Mouse (Mus musculus) gastrocnemius, postnatal 14 days (tissue): ENCODE measurements around the gene Wipf2. TPM values are rescaled to one million over a fixed set of nuclear protein-coding genes. Genes with fewer than 3 reads are reported as not detected.
"Not testable (repeated sequence)": the region's sequence is repeated elsewhere in the genome, so short reads cannot be mapped to it uniquely, and the experiment has no call there.

ENCODE experiments used
- DNase-seq: peaks from one replicate; pipeline ENCODE4 v3.0.0; 2021; ENCODE audit warnings: mixed read lengths
- intact Hi-C: fragments of 180-260 bp; cut with DNase I; formaldehyde crosslinking; loops from one replicate; pipeline ENCODE4 v1.15.1; 2025; ENCODE audit warnings: low total_unique reads
- long read RNA-seq, 2 experiments: library from polyadenylated mRNA; stranded (forward); transcript quantifications; one replicate each; pipeline ENCODE4 v2.0.0; 2021
- total RNA-seq, 2 experiments: library from RNA; stranded (reverse); gene quantifications; 2 replicates each; pipeline ENCODE4 v1.2.3; 2021

The Wipf2 gene
- 1 to 10 TPM; 4.4 to 4.6 TPM for total RNA-seq
- long read RNA-seq, experiment 1, partial matches to known transcripts: 0 of 1 reads
- long read RNA-seq, experiment 1, other reads (novel, unspliced or antisense): 1 of 1 reads
- long read RNA-seq, experiment 2: 0 reads

DNA sequence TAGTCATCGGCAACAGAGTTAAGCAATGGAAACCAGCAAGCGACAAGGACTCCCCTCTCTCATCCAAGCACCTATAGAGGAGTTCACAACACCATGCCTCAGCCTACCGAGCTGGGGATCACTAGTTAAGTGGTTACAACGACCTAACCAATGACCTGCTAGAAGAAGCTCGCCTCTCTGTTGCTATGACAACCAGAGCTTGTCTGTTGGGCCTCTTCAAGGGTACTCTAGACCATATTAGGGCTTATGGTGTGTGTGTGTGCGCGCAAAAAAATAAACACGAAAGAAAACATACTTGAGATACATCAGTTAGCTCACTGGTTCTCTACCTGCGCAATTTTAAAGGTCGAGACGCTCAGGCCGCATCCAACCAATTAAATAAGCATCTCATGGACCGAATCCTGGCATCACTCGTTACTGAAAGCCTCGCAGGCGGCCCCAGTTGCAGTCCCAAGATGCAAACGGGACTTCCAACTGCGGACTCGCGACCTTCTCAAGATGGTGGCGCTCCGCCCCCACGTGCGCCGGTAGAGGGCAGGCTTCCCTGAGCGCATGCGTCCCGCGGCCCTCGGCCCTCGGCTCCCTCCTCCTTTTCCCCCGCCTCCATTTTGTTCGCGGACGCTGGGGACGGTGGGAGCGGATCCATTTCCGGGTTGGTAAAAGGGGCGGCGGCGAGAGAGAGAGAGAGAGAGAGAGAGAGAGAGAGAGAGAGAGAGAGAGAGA lies at the start of gene Wipf2:
Wipf2 (plus strand) TSS at position 611 of the 723 bp plus-strand sequence.
- DNase-seq: peak; percentile 97
- intact Hi-C loops: no loop called here

DNA sequence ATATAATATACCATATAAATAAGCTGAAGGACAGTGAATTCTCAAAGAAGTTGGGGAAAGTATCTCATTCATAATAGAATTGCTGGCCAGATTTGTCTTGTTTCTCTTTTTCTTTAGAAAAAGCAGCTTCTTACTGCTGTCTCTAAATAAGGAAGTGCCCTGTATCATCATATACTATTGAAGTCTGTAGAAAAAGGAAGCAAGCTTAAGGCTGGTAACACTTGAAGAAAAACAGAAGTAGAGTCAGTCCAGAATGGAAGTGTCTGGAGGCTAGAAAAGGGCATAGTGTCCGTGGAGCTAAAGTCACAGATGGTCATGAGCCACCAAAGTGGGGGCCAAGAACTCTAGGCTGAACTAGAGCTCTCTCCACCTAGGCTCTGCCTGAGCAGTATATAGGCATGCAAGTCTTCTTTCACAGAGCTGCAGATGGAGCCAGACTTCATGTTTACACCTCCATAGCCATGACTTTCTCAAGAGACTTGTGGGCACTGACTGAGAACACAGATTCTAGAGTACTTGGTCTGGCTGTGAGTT lies 46.7 kb upstream of the Wipf2 start:
- intact Hi-C loops: no loop called here
- no peak for DNase-seq

DNA sequence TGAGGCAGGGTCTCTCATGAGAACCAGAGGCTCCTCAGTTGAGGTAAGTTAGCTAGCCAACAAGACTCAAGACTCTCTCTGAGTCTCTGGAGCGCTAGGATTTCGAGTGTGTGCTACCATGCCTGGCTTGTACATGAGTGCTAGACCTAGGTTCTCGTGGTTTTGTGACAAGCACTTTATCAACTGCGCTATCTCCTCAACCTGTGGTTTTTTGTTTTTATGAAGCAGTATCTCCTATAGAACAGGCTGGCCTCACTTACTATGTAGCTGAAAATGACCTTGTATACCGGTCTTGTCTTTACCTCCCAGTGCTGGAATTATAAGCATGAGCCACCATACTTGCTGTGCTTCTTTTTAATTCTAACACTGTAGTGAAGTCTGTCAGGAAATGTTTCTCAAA lies 42.5 kb upstream of the Wipf2 start:
- no peak for DNase-seq
- intact Hi-C loops: no loop called here

DNA sequence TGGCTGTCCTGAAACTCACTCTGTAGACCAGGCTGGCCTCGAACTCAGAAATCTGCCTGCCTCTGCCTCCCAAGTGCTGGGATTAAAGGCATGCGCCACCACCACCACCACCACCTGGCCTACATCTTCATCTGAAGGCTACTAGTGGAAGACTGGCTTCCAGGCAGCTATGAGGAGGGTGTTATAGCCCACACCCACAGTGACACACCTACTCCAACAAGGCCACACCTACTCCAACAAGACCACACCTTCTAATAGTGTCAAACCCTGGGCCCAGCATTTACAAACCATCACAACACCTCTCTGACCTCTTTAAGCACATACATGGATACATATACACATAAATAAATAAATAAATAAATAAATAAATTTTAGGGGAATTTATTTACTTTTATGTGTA lies 37.4 kb upstream of the Wipf2 start:
- intact Hi-C loops: loop anchor here (5.0 kb wide), 1 partner anchor 124 kb away; the partner anchor contains the start of gene Csf3
- DNase-seq: not testable (repeated sequence)

DNA sequence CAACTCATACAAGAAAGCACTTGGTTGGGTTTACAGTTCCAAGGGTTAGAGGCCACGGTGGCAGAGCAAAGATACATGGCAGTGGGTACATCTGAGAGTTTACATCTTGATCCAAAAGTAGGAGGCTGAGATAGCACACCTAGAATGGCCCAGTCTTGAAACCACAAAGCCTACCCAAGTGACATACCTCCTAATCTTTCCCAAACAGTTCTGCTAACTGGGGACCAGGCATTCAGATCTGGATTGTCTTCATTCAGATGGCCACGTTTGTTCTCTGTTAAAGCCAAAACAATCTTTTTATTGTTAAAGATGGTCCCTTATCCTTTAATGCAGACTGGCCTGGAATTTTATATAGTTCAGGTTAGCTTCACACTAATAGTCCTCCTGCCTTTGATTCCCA lies 35.6 kb upstream of the Wipf2 start:
- intact Hi-C loops: loop anchor here (5.0 kb wide), 1 partner anchor 126 kb away; the partner anchor contains the start of gene Csf3
- DNase-seq: no peak

DNA sequence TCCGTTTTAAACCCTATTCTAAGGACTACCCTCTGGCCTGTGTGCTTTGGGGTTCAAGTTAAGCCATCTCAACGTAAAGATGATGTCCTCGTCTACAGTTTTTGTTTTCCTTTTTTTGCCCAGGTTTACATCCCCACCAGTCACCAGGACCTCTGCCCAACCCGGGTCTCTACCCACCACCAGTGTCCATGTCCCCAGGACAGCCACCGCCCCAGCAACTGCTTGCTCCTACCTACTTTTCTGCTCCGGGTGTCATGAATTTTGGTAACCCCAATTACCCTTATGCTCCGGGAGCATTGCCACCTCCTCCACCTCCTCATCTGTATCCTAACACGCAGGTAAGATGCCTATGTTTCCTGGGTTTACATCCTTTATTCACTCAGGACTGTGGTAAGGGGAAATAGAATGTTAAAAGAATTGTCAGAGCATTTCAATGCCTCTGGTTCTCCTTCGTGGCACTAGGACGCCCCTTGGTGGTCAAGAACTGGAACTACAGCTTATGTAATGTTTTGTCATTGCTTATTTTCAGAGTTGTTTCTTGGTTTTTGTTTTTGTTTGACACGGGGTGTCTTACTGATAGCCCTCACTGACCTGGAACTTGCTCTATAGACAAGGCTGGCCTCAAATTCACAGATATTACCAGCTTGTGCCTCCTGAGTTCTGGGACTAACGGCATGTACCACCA lies 34.2 kb upstream of the Wipf2 start:
- intact Hi-C loops: loop anchor here (5.0 kb wide), 1 partner anchor 127 kb away; the partner anchor contains the start of gene Csf3
- DNase-seq: no peak

DNA sequence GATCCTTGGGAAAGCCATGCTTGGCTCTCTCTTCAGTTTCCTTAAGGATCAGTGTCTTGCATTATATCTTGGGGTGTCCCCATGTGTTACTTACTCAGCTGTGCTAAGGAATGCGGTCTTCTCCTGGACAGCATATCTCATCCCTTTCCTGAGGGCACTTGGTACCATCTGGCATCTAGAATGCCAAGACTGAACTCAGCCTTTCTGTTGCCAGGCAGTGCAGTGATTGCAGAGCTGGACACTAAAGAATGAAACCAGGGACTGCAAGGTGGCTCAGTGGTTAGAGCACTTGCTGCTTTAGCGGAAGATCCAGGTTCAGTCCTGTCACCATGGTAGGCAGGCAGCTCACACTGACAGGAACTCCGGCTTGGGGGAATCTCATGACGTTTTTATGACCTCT lies 33.6 kb upstream of the Wipf2 start:
- intact Hi-C loops: loop anchor here (5.0 kb wide), 1 partner anchor 128 kb away; the partner anchor contains the start of gene Csf3
- DNase-seq: no peak

DNA sequence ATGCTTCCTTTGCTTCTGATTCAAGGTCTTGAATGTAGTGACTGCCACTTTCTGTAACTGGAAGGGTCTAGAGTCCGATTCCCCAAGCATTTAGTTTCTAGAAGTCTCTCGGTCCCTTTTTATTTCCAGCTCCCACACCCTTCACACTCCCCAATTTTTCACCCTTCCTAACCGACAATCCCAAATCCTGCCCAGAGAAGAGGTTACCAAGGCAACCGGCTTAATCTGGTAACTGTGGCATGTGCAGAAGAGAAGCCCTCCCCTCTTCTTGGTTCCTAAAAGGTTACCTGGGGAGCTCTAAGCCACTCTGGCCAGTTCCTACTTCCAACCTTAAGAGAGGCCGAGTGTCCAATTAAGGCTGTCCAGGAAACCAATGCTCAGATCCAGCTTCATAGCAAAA lies 28.1 kb upstream of the Wipf2 start:
- no peak for DNase-seq
- intact Hi-C loops: no loop called here

DNA sequence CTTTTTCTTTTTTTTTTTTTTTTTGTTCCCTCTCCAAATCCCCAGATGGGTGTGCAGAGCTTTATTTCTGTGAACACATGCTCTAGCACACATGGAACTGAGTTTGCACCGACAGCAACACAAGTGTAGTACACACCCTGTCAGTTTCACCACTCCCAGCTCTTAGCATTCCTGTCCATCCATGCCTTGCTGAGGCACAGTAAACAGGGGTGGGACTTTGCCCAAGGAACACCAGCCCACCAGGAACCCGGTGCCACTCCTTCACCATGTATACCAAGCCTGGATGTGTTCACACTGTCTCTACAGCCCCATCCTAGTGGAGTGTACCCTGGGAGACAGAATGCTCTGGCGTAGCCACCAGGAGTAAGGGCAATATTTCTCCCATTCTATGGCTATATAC lies 27.7 kb upstream of the Wipf2 start:
- intact Hi-C loops: no loop called here
- DNase-seq: no peak

DNA sequence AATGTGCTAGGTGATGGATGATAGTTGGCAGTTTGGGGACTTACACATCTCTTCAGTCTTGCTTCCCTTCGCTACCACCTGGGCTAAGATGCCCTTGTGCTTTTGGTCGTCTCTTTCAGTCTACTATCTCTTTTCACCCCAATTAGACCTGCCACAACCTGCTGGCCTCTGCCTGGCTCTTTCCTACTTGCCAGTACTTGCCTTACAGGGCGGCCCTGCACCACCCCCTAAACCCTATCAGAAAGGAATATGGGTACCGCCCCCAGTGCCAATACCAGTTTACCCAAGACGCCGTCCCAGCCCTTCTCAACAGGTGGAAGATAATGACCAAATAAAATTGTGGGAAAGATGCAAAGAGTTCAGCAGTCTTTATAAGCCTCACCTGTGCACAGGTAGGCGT lies 27.3 kb upstream of the Wipf2 start:
- DNase-seq: no peak
- intact Hi-C loops: no loop called here

DNA sequence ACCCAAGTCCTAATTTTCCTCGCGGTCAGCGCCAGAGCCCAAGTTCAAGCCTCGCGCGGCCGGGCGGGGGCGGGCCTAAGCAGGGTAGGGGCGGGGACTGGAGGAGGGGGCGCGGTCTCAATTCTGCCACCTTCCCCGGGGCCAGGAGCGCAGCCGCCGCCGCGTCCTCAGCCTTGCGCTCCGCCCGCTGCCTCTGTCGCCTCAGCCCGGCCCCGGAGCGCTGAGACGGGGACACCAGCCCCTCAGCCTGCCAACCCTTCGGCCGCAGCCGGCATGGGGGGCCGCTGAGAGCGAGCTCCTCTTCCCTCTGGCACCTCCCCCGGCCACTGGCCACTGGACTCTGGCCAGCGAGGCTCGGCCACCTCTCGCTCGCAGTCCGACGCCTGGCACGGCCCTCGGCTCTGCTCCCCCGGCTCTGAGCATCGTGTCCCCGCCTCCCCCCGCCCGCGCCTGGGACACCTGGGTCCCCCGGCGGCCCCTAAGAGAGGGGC lies 26.7 kb upstream of the Wipf2 start, which contains the start of gene Rapgefl1:
Rapgefl1 (plus strand) TSS at position 135 of the 491 bp plus-strand sequence.
- intact Hi-C loops: no loop called here
- peak; percentile 85 for DNase-seq

DNA sequence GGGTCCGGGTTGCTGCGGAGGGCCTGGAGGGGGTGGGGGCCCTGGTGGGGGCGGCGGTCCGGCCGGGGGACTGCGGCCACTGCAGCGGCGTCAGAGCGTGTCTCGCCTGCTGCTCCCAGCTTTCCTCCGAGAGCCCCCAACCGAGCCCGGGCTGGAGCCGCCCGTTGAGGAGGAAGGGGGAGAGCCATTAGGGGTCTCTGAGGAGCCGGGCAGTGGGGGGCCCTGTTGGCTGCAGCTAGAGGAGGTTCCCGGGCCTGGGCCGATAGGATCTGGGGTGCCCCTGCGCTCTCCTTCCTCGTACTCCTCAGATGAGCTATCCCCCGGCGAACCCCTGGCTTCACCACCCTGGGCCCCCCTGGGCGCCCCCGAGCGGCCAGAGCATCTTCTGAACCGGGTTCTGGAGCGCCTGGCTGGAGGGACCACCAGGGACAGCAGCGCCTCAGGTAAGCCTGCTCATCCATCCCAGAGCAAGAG lies 26.2 kb upstream of the Wipf2 start:
- intact Hi-C loops: no loop called here
- DNase-seq: no peak

DNA sequence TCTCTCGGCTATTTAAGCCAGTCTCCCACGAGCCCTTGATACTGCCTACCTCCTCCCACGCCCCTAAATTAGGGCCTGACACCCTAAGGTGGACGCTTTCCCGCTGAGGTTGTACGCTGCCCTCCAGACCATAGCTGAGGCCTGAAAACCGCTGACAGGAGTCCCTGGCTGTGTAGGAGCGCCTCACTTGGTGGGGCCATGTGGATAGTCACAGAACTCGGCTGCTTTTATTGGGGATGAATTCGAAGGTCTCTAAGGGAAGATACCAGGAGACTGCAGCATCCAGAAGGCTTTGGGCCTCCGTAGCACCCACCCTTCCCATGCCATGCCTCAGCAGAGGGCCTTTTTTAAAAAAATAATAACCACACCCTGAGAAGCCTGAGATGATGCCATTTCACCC lies 25.5 kb upstream of the Wipf2 start:
- no peak for DNase-seq
- intact Hi-C loops: no loop called here

DNA sequence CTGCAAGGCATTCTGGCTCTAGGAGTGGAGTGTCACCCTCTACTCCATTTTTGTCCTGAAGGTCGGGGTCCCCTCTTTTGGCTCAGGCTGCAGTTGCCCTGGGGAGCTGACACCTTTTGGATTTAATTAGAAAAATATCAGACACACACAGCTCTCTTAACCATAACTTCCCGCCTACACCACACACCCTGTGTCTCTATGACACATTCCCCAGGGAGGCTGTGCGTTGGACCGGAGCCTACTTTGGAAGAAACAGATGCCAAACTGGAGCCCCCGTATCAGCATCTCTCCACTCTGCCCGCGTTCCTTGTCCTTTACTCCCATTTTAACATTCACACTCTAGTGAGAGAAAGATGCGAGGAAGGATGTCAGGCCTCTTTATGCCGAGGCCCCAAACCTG lies 24.9 kb upstream of the Wipf2 start:
- no peak for DNase-seq
- intact Hi-C loops: no loop called here

DNA sequence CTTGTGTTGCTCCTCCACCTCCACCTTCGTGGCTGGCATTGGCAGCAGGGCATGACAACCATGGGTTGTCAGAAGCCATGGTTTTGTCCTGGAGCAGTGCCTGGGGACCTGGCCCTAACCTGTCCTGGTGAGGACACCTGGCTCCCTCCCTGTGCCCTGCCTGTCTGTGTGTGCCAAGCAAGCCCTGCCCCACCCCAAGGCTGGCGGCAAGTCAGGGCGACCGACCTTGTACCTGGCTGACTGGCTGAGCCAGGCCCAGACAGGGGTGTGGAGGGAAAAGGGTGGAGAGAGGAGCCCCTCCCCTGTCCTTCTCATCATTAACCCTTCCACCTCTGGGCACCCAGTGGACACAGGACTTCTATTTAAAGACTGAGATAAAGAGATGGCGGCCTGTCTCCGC lies 24.0 kb upstream of the Wipf2 start:
- no peak for DNase-seq
- intact Hi-C loops: no loop called here

DNA sequence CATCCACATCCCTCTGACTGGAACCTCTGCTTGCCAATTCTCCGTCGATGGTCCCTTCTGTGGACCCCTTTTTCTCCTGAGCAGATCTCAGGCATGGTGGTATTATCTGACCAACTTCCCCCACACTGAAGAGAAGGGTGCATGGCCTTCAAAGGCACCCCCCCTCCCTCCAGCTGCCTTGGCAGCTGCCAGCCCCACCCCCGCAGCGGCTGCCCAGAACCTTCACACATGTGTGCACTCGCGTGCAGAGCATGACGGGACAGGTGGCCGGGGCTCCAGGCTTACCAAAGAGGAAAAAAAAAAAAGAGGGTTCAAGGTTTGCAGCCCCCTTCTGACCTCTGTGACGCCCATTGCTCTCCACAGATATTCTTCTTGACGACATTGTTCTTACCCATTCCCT lies 23.5 kb upstream of the Wipf2 start:
- no peak for DNase-seq

DNA sequence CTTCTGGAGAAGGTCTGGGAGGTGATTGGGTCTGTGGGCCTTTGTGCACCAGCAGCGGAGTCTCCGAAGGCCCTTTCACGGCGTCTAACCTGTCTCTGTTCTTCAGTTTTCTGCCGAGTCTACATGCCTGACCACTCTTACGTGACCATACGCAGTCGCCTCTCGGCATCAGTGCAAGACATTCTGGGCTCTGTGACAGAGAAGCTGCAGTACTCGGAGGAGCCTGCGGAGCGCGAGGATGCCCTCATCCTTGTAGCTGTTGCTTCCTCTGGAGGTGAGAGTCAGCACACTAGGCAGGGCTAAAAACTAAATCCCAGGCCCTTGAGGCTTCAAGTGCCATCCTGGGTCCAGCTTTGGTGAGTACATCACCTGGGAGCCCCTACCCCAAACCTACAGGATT lies 17.4 kb upstream of the Wipf2 start:
- intact Hi-C loops: no loop called here
- no peak for DNase-seq

More for the DNA sequence above, 23.5 kb upstream of the Wipf2 start:
- intact Hi-C loops: no loop called here

DNA sequence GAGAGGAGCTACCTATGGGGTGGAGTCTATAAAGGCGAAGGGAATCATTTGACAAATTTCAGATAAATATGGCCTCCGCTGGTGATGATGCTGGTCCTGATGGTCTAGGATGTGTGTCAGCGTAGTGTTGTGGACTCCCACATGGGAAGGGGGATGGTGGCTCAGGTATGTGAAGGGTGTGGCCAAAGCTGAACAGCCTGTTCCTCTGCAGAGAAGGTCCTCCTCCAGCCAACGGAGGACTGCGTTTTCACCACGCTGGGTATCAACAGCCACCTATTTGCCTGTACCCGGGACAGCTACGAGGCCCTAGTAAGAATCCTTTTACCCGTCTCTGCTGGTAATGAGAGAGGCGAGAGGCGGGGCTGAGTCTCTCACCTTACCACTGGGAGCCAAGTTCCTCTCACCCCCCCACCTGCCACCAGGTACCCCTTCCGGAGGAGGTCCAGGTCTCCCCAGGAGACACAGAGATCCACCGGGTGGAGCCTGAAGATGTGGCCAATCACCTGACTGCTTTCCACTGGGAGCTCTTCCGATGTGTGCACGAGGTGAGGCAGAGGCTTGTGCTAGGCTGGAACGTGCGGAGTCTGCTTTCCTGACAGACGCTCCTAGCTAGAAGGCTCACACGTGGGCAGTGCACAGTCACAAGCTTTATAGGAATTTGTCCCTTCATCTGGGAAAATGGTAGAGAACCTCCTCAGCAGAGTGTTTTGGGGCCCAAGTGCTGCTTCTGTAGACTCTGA lies 16.4 kb upstream of the Wipf2 start:
- DNase-seq: no peak
- intact Hi-C loops: no loop called here

DNA sequence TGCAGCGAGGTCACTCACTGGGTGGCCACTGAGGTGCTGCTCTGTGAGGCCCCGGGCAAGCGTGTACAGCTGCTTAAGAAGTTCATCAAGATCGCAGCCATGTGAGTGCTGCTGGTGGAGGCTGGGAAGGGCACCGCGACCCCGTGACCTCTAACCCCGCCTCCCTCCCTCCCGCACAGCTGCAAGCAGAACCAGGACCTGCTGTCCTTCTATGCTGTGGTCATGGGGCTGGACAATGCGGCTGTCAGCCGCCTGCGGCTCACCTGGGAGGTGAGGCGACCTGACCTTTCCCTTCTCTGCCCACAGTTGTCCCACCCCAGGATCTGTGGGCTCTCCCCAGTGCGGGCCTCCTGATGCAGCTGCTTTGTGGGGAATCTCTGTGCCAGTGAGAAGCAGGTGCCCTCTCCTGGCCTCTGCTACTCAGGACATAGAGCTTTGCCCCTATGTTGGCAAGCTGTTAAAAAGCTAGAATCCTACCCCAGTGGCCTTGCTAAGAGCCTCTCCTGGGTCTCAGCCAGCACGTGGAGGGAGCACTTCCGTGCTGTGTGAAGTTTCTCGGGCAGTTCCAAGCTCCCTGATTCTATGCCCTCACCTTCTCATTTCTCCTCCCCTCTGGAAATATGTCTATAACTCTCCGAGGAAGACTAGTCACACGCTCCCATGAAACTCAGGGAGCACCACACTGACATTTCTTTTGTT lies 14.1 kb upstream of the Wipf2 start:
- intact Hi-C loops: no loop called here
- no peak for DNase-seq
